Mouse (Mus musculus): ENCODE results near the gene Smu1. TPM values are rescaled to one million over a fixed set of nuclear protein-coding genes. Genes with fewer than 3 reads are reported as not detected.

Gene Smu1
- polyA plus RNA-seq, 1 experiment from 2014 or later = 197 TPM

DNA sequence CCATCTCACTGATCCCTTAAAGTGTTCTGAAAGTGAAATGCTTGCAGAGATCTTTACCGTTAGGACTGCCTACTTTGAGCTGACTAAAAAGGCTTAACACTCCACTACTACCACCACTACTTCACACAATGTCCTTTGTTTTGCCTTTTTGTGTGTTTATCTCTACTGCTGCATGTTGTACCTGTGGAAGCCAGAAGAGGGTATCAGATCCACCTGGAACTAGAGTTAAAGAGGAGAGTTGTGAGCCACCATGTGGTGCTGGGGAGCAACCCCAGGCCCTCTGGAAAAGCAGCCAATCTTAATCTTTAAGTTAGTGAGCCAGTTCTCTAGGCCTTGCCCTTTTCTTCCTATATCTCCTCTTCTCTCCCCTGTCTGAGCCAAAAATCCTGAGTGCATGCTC lies 30.5 kb downstream of the Smu1 start:
- peaks cover 83% of the 10 kb centered on the region for H3K36me3 ChIP-seq
- H3K4me3 ChIP-seq = no peak overlapping the region
- H3K9me3 ChIP-seq (replicated peaks) = no peaks in the 10 kb centered on the region
- H3K4me1 ChIP-seq = peaks cover 30% of the 10 kb centered on the region
- 89% methylated on average over 1 of the region's 1 CpGs for WGBS
- H3K27me3 ChIP-seq (ENCODE audit: low read depth, poor library complexity, severe bottlenecking) = no peaks in the 10 kb centered on the region
- H3K27ac ChIP-seq (replicated peaks) = no peak overlapping the region
- DNase-seq (ENCODE audit: low spot score) = no peak

DNA sequence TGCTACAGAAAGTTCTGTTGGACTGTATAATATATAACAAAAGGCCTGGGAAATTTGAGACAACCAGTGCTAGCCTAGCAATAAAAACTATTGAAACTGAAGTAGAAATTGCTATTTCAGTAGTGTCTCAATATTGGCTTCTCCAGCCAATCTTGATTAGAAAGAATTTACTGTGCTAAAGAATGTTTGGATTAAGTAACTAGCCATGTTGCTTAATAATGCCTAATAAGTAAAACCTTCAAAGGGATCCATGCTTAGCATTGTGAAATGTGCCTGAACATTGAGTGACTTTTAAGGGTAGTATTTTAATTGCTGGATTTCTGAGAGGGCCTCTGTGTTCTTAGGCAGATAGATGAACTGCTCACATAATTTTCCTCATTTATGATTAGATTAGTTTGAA lies 32.2 kb downstream of the Smu1 start:
- H3K4me3 ChIP-seq = no peak overlapping the region
- DNase-seq (ENCODE audit: low spot score) = no peak
- H3K27me3 ChIP-seq (ENCODE audit: low read depth, poor library complexity, severe bottlenecking) = no peaks in the 10 kb centered on the region
- H3K9me3 ChIP-seq (replicated peaks) = no peaks in the 10 kb centered on the region
- no peak overlapping the region for H3K27ac ChIP-seq (replicated peaks)
- peaks cover 42% of the 10 kb centered on the region for H3K4me1 ChIP-seq
- H3K36me3 ChIP-seq = peaks cover 66% of the 10 kb centered on the region

DNA sequence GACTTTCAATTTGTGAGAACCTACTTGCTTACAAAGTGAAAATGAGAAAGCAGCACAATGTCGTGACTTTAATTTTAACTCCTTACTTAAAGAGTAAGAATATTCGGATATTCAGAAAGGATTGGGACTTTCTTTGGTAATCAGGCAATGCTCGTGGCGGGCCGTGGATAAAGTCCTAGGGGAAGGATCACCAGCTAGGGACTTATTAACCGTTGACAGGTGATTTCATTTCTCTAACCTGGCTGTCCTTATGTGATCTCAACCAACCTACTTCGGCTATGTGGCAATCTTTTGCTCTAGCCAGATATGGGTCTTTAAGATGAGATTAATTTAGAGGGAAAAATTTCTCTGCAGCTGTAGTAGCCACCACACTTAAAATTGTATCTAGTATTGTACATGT lies 32.6 kb downstream of the Smu1 start:
- no peak for DNase-seq (ENCODE audit: low spot score)
- Histone ChIP-seq H3K4me3 (peak overlapping the region; percentile 91; the same call in 1 of the 2 replicates), H3K9me3 (replicated peaks) (no peaks in the 10 kb centered on the region), H3K36me3 (peaks cover 62% of the 10 kb centered on the region), H3K4me1 (peaks cover 42% of the 10 kb centered on the region), H3K27me3 (ENCODE audit: low read depth, poor library complexity, severe bottlenecking) (no peaks in the 10 kb centered on the region), H3K27ac (replicated peaks) (no peak overlapping the region)
- 90% methylated on average over 7 of the region's 7 CpGs for WGBS

DNA sequence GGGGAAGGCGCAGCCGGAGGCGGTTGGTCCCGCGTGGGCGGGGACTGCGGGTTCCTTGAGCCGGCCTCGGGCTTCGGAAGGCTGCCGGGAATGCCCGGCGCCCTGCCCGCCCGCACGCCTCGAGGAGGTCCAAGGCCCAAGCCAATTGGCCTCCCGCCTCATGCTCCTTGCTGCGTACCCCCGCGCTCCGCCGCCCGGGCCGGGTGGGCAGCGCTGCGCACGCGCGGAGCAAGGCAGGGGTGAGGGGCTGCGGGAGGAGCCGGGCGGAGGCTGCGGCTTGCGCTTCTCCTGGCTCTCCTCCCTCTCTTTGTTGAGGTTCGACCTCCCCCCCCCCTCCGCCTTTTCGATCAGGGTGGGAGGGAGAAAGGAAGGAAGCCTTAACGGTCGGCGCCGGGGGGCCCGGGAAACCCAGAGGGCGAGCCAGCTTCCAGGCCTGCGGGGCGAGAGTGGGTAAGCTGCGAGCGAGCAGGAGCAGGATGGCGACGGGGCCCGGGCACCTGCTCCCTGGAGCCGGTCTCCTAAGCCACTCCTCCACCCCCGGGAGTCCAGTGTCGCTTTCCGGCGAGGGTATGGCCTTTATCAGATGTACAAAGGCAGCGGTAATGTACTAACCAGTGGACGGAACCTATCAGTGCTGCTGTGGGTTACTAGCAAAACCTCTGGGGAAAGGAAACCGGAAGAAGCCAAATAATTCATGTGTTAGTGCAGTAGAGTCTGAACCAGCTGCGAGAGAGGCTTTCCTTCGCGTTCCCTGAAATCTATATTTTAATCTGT lies 34.8 kb downstream of the Smu1 start:
- H3K27me3 ChIP-seq (ENCODE audit: low read depth, poor library complexity, severe bottlenecking) = no peaks in the 10 kb centered on the region
- peaks cover 39% of the 10 kb centered on the region for H3K36me3 ChIP-seq
- H3K27ac ChIP-seq (replicated peaks) = peak overlapping the region; percentile 99
- H3K4me3 ChIP-seq = peak overlapping the region; percentile 91
- H3K4me1 ChIP-seq = peaks cover 42% of the 10 kb centered on the region
- H3K9me3 ChIP-seq (replicated peaks) = no peaks in the 10 kb centered on the region
- WGBS = under 1% methylated on average over 59 of the region's 62 CpGs
- peak; percentile 85 for DNase-seq (ENCODE audit: low spot score)

- H3K27me3 ChIP-seq (ENCODE audit: low read depth, poor library complexity, severe bottlenecking) = no peaks in the 10 kb centered on the region
- peak within 1 kb of the TSS; percentile 99 for H3K27ac ChIP-seq (replicated peaks)
- H3K4me1 ChIP-seq = peaks cover 39% of the 10 kb centered on the region
- under 1% methylated on average over 54 of the region's 54 CpGs for WGBS
- H3K9me3 ChIP-seq (replicated peaks) = no peaks in the 10 kb centered on the region
- peak within 1 kb of the TSS; percentile 91 for H3K4me3 ChIP-seq
- peaks cover 32% of the 10 kb centered on the region for H3K36me3 ChIP-seq
- peak; percentile 94 for DNase-seq (ENCODE audit: low spot score)
Measured at GRCm38 (mm10) chr4:40722011-40722666, 35.6 kb downstream of the Smu1 start, which contains the start of gene Dnaja1. Dnaja1 (plus strand) TSS chr4:40722150.

- no peaks in the 10 kb centered on the region for H3K9me3 ChIP-seq (replicated peaks)
- H3K27me3 ChIP-seq (ENCODE audit: low read depth, poor library complexity, severe bottlenecking) = no peaks in the 10 kb centered on the region
- DNase-seq (ENCODE audit: low spot score) = no peak
- peaks cover 20% of the 10 kb centered on the region for H3K36me3 ChIP-seq
- no peak overlapping the region for H3K4me3 ChIP-seq
- 95% methylated on average over 8 of the region's 8 CpGs for WGBS
- H3K27ac ChIP-seq (replicated peaks) = peak overlapping the region; percentile 99; the same call in 1 of the 2 replicates
- peaks cover 38% of the 10 kb centered on the region for H3K4me1 ChIP-seq
Measured at GRCm38 (mm10) chr4:40720910-40721309, 36.8 kb downstream of the Smu1 start.

DNA sequence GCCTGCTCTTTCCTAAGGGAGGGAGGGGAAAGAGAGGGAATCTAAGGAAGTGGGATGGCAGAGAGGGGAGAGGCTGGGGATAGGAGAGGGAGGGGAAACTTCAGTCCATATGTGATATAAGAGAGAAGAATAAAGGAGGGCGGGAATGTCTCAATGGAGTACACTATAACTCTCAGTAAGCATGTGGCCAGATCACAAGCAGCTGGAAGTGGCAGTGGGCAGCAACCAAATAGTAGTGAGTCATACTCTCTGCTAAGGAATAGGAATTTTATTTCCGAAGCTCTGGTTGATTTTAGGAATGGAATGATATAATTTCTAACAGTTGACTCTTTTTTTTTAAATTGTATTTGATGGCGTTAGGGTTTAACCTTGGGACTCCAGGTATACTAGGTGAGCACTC lies 40.6 kb downstream of the Smu1 start:
- Histone ChIP-seq H3K4me1 (peaks cover 12% of the 10 kb centered on the region), H3K27ac (replicated peaks) (no peak overlapping the region), H3K27me3 (ENCODE audit: low read depth, poor library complexity, severe bottlenecking) (no peaks in the 10 kb centered on the region), H3K36me3 (no peaks in the 10 kb centered on the region), H3K4me3 (no peak overlapping the region), H3K9me3 (replicated peaks) (no peaks in the 10 kb centered on the region)
- 81% methylated on average over 3 of the region's 3 CpGs for WGBS
- DNase-seq (ENCODE audit: low spot score) = no peak

- H3K27me3 ChIP-seq (ENCODE audit: low read depth, poor library complexity, severe bottlenecking) = no peaks in the 10 kb centered on the region
- H3K9me3 ChIP-seq (replicated peaks) = no peaks in the 10 kb centered on the region
- peak overlapping the region; percentile 93 for H3K27ac ChIP-seq (replicated peaks)
- no peaks in the 10 kb centered on the region for H3K36me3 ChIP-seq
- WGBS = 43% methylated on average over 9 of the region's 9 CpGs
- no peak for DNase-seq (ENCODE audit: low spot score)
- H3K4me1 ChIP-seq = peaks cover 23% of the 10 kb centered on the region
- H3K4me3 ChIP-seq = peak overlapping the region; percentile 68
Measured at GRCm38 (mm10) chr4:40703710-40704275, 53.9 kb downstream of the Smu1 start.

DNA sequence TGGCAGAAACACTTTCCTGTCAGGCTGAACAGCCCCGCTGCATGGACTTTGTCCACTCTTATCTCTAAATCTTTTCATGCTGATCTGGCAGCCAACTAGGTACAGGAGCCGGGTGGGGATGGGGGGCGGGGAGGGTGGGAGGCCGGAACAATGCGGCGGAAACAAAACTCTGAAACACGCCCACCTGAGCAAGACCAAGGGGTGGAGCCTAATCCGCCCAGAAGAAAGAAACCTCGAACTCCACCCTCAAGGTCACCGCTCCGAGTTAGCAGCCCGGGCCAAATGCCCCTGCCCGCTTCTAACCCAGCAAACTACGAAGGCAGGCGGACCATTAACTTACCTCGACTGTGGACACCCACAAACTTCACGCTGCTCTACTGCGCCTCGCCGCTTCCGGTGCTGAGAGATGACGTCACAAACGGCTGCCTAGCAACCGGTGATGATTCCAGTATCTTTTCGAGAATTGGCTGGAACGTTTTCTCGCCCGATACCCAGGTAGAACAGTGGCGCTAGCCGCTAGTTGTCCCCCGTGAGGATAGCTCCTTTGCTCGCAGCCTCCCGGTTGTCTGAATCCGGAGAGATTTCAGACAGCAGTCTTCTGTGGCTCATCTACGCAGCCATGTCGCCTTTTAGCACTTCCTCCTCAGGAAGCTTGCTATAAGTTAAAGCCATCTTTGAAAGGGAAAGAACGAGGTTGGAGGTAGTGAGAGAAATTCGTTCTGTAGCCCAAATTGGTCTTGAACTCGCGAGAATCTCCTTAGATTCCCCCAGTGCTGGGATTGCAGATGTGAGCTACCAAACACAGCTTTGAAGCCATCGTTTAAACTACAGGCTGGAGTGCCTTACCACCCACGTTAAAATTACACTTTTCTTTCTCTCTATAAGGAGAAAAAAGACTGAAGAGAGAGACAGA lies 54.7 kb downstream of the Smu1 start, which contains the start of gene Aptx:
Gene Aptx (minus strand): TSS at position 398 of the 913 bp plus-strand sequence.
- Histone ChIP-seq H3K27me3 (ENCODE audit: low read depth, poor library complexity, severe bottlenecking) (no peaks in the 10 kb centered on the region), H3K27ac (replicated peaks) (peak within 1 kb of the TSS; percentile 93), H3K36me3 (no peaks in the 10 kb centered on the region), H3K4me3 (peak within 1 kb of the TSS; percentile 68), H3K4me1 (peaks cover 23% of the 10 kb centered on the region), H3K9me3 (replicated peaks) (no peaks in the 10 kb centered on the region)
- peak; percentile 96 for DNase-seq (ENCODE audit: low spot score)
- WGBS = under 1% methylated on average over 42 of the region's 42 CpGs

DNA sequence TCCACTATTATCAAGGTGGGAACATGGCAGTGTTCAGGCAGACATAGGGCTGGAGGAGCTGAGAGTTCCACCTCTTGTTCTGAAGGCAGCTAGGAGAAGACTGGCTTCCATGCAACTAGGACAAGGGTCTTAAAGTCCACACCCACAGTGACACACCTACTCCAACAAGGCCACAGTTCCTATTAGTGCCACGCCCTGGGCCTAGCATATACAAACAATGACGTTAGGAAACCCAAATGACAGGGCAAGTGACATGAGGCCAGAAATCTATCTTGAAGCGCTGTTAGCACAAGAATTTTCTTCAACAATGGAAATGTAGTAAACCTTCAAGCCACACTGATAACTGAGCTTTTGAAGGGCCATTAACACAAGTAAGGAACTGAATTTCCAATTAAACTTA lies 55.9 kb downstream of the Smu1 start:
- 92% methylated on average over 3 of the region's 3 CpGs for whole genome bisulfite sequencing
- peaks cover 2% of the 10 kb centered on the region; the same call in 1 of the 2 replicates for H3K36me3 ChIP-seq

DNA sequence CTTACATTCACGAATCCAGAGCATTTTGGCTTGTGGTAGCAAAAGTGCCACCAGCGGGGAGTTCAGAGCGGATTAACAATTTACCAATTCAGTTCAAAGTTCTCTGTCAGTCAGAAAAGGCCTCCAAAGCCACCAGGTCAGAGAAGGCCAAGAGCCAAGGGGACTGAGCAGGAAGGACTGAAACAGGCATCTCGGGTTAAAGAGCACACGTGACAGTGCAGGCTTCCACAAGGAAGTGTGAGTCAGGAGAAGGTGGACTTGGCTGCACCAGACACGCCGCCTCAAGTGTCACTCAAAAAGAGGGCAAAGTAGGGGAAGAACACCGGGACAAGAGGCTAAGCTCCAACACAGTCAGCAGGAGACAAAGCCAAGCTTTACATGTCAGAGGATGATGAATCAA lies 57.5 kb downstream of the Smu1 start:
- Histone ChIP-seq H3K36me3 (peaks cover 17% of the 10 kb centered on the region), H3K9me3 (replicated peaks) (no peaks in the 10 kb centered on the region), H3K27ac (replicated peaks) (no peak overlapping the region), H3K4me3 (no peak overlapping the region), H3K4me1 (peaks cover 23% of the 10 kb centered on the region), H3K27me3 (ENCODE audit: low read depth, poor library complexity, severe bottlenecking) (no peaks in the 10 kb centered on the region)
- no peak for DNase-seq (ENCODE audit: low spot score)
- WGBS = 85% methylated on average over 8 of the region's 8 CpGs

More for the DNA sequence above, 55.9 kb downstream of the Smu1 start:
- Histone ChIP-seq H3K27ac (replicated peaks) (peak overlapping the region; percentile 93; the same call in 1 of the 2 replicates), H3K4me1 (peaks cover 23% of the 10 kb centered on the region), H3K9me3 (replicated peaks) (no peaks in the 10 kb centered on the region), H3K27me3 (ENCODE audit: low read depth, poor library complexity, severe bottlenecking) (no peaks in the 10 kb centered on the region), H3K4me3 (peak overlapping the region; percentile 68)
- DNase-seq (ENCODE audit: low spot score) = no peak

DNA sequence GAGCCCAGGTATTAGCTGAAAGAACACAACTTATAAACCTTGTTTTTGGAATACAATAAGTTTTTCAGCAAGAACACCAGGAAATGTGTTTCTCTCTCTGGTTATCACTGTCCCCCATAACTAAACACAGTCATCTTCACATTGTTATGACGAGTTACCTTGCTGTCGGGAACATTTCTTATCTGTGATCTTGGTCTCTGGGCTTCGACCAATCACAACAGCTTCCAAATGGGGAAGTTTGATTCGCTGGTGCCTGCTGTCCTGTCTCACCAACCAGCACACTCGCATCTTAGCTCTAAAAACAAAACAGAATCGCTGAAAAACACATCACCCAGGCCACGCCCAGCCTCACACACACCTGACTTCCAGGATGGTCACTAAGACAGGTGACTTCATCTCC lies 60.7 kb downstream of the Smu1 start:
- Histone ChIP-seq H3K36me3 (peaks cover 46% of the 10 kb centered on the region), H3K4me1 (peaks cover 8% of the 10 kb centered on the region), H3K4me3 (no peak overlapping the region), H3K27ac (replicated peaks) (no peak overlapping the region), H3K9me3 (replicated peaks) (no peaks in the 10 kb centered on the region), H3K27me3 (ENCODE audit: low read depth, poor library complexity, severe bottlenecking) (no peaks in the 10 kb centered on the region)
- no peak for DNase-seq (ENCODE audit: low spot score)
- WGBS = 85% methylated on average over 7 of the region's 7 CpGs
